Comparison of ENCODE assay signal across 8 mouse cellular contexts in genomic region chr1:164458621-164459051, GRCm38 (mm10). TPM values are rescaled to one million over a fixed set of nuclear protein-coding genes. Genes with fewer than 3 reads are reported as not detected.
A peak's percentile ranks its signal among the peaks of the same experiment; 100 is the strongest.
DNase-seq lines count a peak whose midpoint lies in the region; ATAC-seq and TF ChIP-seq lines count a peak whose summit lies in the region.

No protein-coding gene starts in this region.

- H3K4me2 ChIP-seq in lung, embryonic 14.5 days: peak overlapping the region; percentile 83

- no peak for TF ChIP-seq POLR2A in olfactory bulb, adult 2 months (IDR thresholded peaks at IDR 0.05; ENCODE audit: insufficient read depth, low read depth, low read length)

- peak; percentile 64 for ATAC-seq in lung, embryonic 14.5 days (ENCODE audit: insufficient read depth)

- H3K9ac ChIP-seq in lung, embryonic 14.5 days: peak overlapping the region; percentile 42

- WGBS in heart, embryonic 10.5 days: 3% methylated on average over 22 of the region's 22 CpGs
- 3% methylated on average over 22 of the region's 22 CpGs for WGBS in lung, embryonic 14.5 days
- 5% methylated on average over 22 of the region's 22 CpGs for WGBS in olfactory bulb, adult 2 months

- peak; percentile 40 for DNase-seq in gastrocnemius, adult 18-20 months (ENCODE audit: low spot score)
- DNase-seq in gastrocnemius, postnatal 4 days (ENCODE audit: low spot score in 2 of 2): no peak
- DNase-seq in heart, embryonic 10.5 days (ENCODE audit: low spot score): peak; percentile 87
- DNase-seq in kidney, adult 8-10 months: peak; percentile 94 to 97
- DNase-seq in lung, embryonic 14.5 days: peak; percentile 27
- DNase-seq in cerebellum, postnatal 4 days (ENCODE audit: low spot score in 2 of 2): no peak

- peaks cover 3% of the 10 kb centered on the region; the same call in 1 of the 2 replicates for H3K36me3 ChIP-seq in heart, embryonic 10.5 days
- no peaks in the 10 kb centered on the region for H3K36me3 ChIP-seq in lung, embryonic 14.5 days (ENCODE audit: insufficient read depth)

- H3K27me3 ChIP-seq in heart, embryonic 10.5 days (ENCODE audit: insufficient read depth, poor library complexity, severe bottlenecking): peaks cover 40% of the 10 kb centered on the region
- H3K27me3 ChIP-seq in lung, embryonic 14.5 days (ENCODE audit: insufficient read depth, low read length): peaks cover 42% of the 10 kb centered on the region

- H3K9me3 ChIP-seq in heart, embryonic 10.5 days: no peaks in the 10 kb centered on the region
- no peaks in the 10 kb centered on the region for H3K9me3 ChIP-seq in lung, embryonic 14.5 days (ENCODE audit: low read depth, low read length)

- H3K4me3 ChIP-seq in brown adipose tissue, adult 24 weeks (ENCODE audit: insufficient read depth, low read depth, low read length): peak overlapping the region; percentile 72
- peak overlapping the region; percentile 83 for H3K4me3 ChIP-seq in heart, embryonic 10.5 days
- peak overlapping the region; percentile 58 for H3K4me3 ChIP-seq in lung, embryonic 14.5 days (ENCODE audit: low read depth, low read length)
- peak overlapping the region; percentile 98 for H3K4me3 ChIP-seq in olfactory bulb, adult 2 months (ENCODE audit: insufficient read depth, low read depth, low read length)

- TF ChIP-seq CTCF in lung, embryonic 14.5 days (IDR thresholded peaks at IDR 0.05; ENCODE audit: low read depth): no peak
- TF ChIP-seq CTCF in olfactory bulb, adult 2 months (IDR thresholded peaks at IDR 0.05; ENCODE audit: insufficient read depth, low read depth, low read length): no peak

- no peak overlapping the region for H3K27ac ChIP-seq in brown adipose tissue, adult 24 weeks (replicated peaks; ENCODE audit: low read depth, low read length)
- peak overlapping the region; percentile 94 for H3K27ac ChIP-seq in heart, embryonic 10.5 days
- H3K27ac ChIP-seq in lung, embryonic 14.5 days (ENCODE audit: low read depth): peak overlapping the region; percentile 65; the same call in 1 of the 2 replicates
- peak overlapping the region; percentile 100 for H3K27ac ChIP-seq in olfactory bulb, adult 2 months (ENCODE audit: insufficient read depth, low read depth, low read length)

- peaks cover 3% of the 10 kb centered on the region for H3K4me1 ChIP-seq in brown adipose tissue, adult 24 weeks (ENCODE audit: control insufficient read depth, insufficient read depth, insufficient read length, low read length)
- peaks cover 49% of the 10 kb centered on the region for H3K4me1 ChIP-seq in heart, embryonic 10.5 days
- no peaks in the 10 kb centered on the region for H3K4me1 ChIP-seq in lung, embryonic 14.5 days (ENCODE audit: insufficient read depth)
- peaks cover 17% of the 10 kb centered on the region for H3K4me1 ChIP-seq in olfactory bulb, adult 2 months (ENCODE audit: control insufficient read depth, insufficient read depth, low read length)

RNA-seq across cellular contexts. Expression of gene Atp1b1, which starts 0.5 kb away (rescaled TPM):
- 100 to 1,000 TPM; 179 to 280 TPM for total RNA-seq in gastrocnemius, adult 18-20 months (2021)
- total RNA-seq in gastrocnemius, postnatal 4 days (2021): 10 to 100 TPM; 61.7 to 77.4 TPM
- 18.7 and 18.9 TPM in 2 replicates for polyA plus RNA-seq in brown adipose tissue, adult 24 weeks (2012; ENCODE audit: insufficient read depth, insufficient read length, missing spikeins)
- polyA plus RNA-seq in heart, embryonic 10.5 days (2016; fragmentation: Nextera tagmentation; extraction: Ambion mirVana): 181 and 298 TPM in 2 replicates
- 23.7 and 32.9 TPM in 2 replicates for polyA plus RNA-seq in lung, embryonic 14.5 days (2014; fragmentation: Nextera tagmentation; extraction: Ambion mirVana)
- polyA plus RNA-seq in olfactory bulb, adult 2 months (2012; ENCODE audit: insufficient read depth, insufficient read length, low replicate concordance, missing spikeins): 868 and 1,072 TPM in 2 replicates

Comparison
In these comparisons a context has a peak if more than half of its experiments do, and no peak if none do; other contexts are left out.
1. DNase-seq: peak in gastrocnemius, adult 18-20 months (single experiment), heart, embryonic 10.5 days (single experiment), kidney, adult 8-10 months (2 of 2) and lung, embryonic 14.5 days (single experiment); none in gastrocnemius, postnatal 4 days (0 of 2) and cerebellum, postnatal 4 days (0 of 2).
2. Peak in every context shown above with its lines, with median percentiles within 50 percentile points of each other: H3K4me3 ChIP-seq.